Mouse (Mus musculus) E14TG2a.4 (cell line): ENCODE results near the gene Mrps25.

Experiments
- CTCF ChIP-seq: conservative IDR thresholded peaks from 2 replicates; pipeline ENCODE4 v1.5.1; 2014; ENCODE audit warnings: low read length
- NANOG ChIP-seq: IDR thresholded peaks from 2 replicates; pipeline ENCODE4 v1.6.1; 2014; ENCODE audit warnings: borderline replicate concordance, low read length, mixed read lengths

DNA sequence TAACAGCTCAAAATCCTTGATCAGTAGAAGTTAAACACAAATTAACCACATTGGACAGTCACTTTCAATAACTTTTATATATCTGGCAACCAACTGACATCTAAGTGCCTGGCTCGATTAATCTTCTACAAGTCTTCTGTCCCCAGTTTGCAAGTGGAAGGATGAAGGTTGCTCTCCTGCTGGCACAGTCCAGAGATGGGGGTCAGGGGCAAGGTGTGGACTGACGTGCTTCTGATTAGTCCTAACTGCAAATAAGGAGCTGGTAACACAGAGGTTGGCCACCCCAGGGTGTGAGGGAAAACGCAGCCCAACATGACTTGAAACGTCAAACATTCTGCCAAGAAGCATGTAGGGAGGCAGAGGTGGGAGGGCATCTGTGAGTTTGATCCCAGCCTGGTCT, 47.9 kb upstream of the Mrps25 start:
- TF ChIP-seq CTCF (no peak), NANOG (no peak)
